Mouse (Mus musculus): Measurements from ENCODE around the gene Cuedc1. TPM values are rescaled to one million over a fixed set of nuclear protein-coding genes. Genes with fewer than 3 reads are reported as not detected.

Cuedc1 gene
- total and polyA plus RNA-seq, 3 experiments, result 1.0 to 4.8 TPM; not detected in 1

- Histone ChIP-seq H3K9me3 (replicated peaks; ENCODE audit: insufficient read depth, low read length) (no peaks in the 10 kb centered on the region), H3K27me3 (ENCODE audit: control insufficient read depth in 1 of 2, insufficient read depth in 2 of 2, low read length in 2 of 2) (no peaks in the 10 kb centered on the region), H3K79me2 (ENCODE audit: control insufficient read depth, insufficient read depth, low read length, poor library complexity) (no peaks in the 10 kb centered on the region; the same call in 1 of the 2 replicates), H3K27ac (ENCODE audit: control insufficient read depth, low read depth, low read length) (peak overlapping the region; percentile 51), H3K9ac (ENCODE audit: control insufficient read depth, low read depth, low read length, poor library complexity, severe bottlenecking) (peak overlapping the region; percentile 34), H3K4me1 (ENCODE audit: control insufficient read depth in 1 of 2, insufficient read depth in 2 of 2, low read length in 2 of 2) (peaks cover 0 to 19% of the 10 kb centered on the region in 2 experiments; a peak in 3 of 4 replicates), H3K4me3 (ENCODE audit: control insufficient read depth in 1 of 2, insufficient read depth in 1 of 2, low read depth in 2 of 2, low read length in 2 of 2) (peak overlapping the region; percentile 51 to 55), H3K36me3 (ENCODE audit: control insufficient read depth in 1 of 2, insufficient read depth in 2 of 2, low read length in 2 of 2) (peaks cover 0 to 4% of the 10 kb centered on the region in 2 experiments; a peak in 2 of 4 replicates)
- DNase-seq (ENCODE audit: low read depth, low spot score), result peak; percentile 65
- TF ChIP-seq USF2 (IDR thresholded peaks at IDR 0.05; ENCODE audit: borderline replicate concordance in 1 of 2, insufficient read depth in 1 of 2, low read depth in 1 of 2, low read length in 2 of 2) (no peak), MAFK (IDR thresholded peaks at IDR 0.05; ENCODE audit: borderline replicate concordance, low read depth, low read length) (no peak), ETS1 (IDR thresholded peaks at IDR 0.05; ENCODE audit: low read depth, low read length) (no peak), KAT2A (conservative IDR thresholded peaks at IDR 0.05; ENCODE audit: low read depth, low read length) (no peak), POLR2AphosphoS2 (IDR thresholded peaks at IDR 0.05; ENCODE audit: low read length) (no peak), RCOR1 (IDR thresholded peaks at IDR 0.05; ENCODE audit: low read depth, low read length) (no peak), MAZ (IDR thresholded peaks at IDR 0.05; ENCODE audit: low read depth, low read length) (no peak), BHLHE40 (IDR thresholded peaks at IDR 0.05; ENCODE audit: borderline replicate concordance, low read depth, low read length) (no peak), ZMIZ1 (IDR thresholded peaks at IDR 0.05; ENCODE audit: low read depth, low read length) (no peak), CHD2 (IDR thresholded peaks at IDR 0.05; ENCODE audit: low read length) (no peak), MYB (IDR thresholded peaks at IDR 0.05; ENCODE audit: low read depth, low read length) (no peak), USF1 (IDR thresholded peaks at IDR 0.05; ENCODE audit: low read depth, low read length) (no peak), ZKSCAN1 (IDR thresholded peaks at IDR 0.05; ENCODE audit: low read depth, low read length) (no peak), SMC3 (IDR thresholded peaks at IDR 0.05; ENCODE audit: low read depth, low read length) (no peak), CTCF (IDR thresholded peaks at IDR 0.05 in 2 of 3, conservative IDR thresholded peaks at IDR 0.05 in 1 of 3; ENCODE audit: control insufficient read depth in 1 of 3, insufficient read depth in 1 of 3, low read depth in 2 of 3, low read length in 3 of 3, poor library complexity in 1 of 3, severe bottlenecking in 1 of 3) (no peak)
Observed at GRCm38 (mm10) chr11:88165683-88166364, 68.0 kb downstream of the Cuedc1 start.

- no peak for DNase-seq (ENCODE audit: low read depth, low spot score)
- TF ChIP-seq BHLHE40 (IDR thresholded peaks at IDR 0.05; ENCODE audit: borderline replicate concordance, low read depth, low read length) (no peak), MXI1 (IDR thresholded peaks at IDR 0.05; ENCODE audit: low read depth, low read length) (no peak), ETS1 (IDR thresholded peaks at IDR 0.05; ENCODE audit: low read depth, low read length) (no peak), GABPA (IDR thresholded peaks at IDR 0.05; ENCODE audit: low read depth, low read length) (no peak), MAX (IDR thresholded peaks at IDR 0.05; ENCODE audit: low read length) (no peak), ZNF384 (IDR thresholded peaks at IDR 0.05; ENCODE audit: low read depth, low read length) (no peak), GATA1 (IDR thresholded peaks at IDR 0.05; ENCODE audit: low read depth, low read length) (no peak), ZC3H11A (IDR thresholded peaks at IDR 0.05; ENCODE audit: low read depth, low read length) (no peak), NRF1 (IDR thresholded peaks at IDR 0.05; ENCODE audit: insufficient read depth, low read depth, low read length, poor library complexity, severe bottlenecking) (no peak), MYB (IDR thresholded peaks at IDR 0.05; ENCODE audit: low read depth, low read length) (no peak), TBP (IDR thresholded peaks at IDR 0.05; ENCODE audit: low read depth, low read length) (no peak), E2F4 (IDR thresholded peaks at IDR 0.05; ENCODE audit: borderline replicate concordance, low read depth, low read length) (no peak), ZMIZ1 (IDR thresholded peaks at IDR 0.05; ENCODE audit: low read depth, low read length) (no peak), ZKSCAN1 (IDR thresholded peaks at IDR 0.05; ENCODE audit: low read depth, low read length) (no peak), TCF12 (IDR thresholded peaks at IDR 0.05; ENCODE audit: low read depth, low read length) (no peak), NELFE (IDR thresholded peaks at IDR 0.05; ENCODE audit: low read depth, low read length) (no peak), SIN3A (IDR thresholded peaks at IDR 0.05; ENCODE audit: low read length) (no peak), HCFC1 (IDR thresholded peaks at IDR 0.05; ENCODE audit: low read depth, low read length) (no peak), CTCF (IDR thresholded peaks at IDR 0.05 in 2 of 3, conservative IDR thresholded peaks at IDR 0.05 in 1 of 3; ENCODE audit: control insufficient read depth in 1 of 3, insufficient read depth in 1 of 3, low read depth in 2 of 3, low read length in 3 of 3, poor library complexity in 1 of 3, severe bottlenecking in 1 of 3) (no peak), MAFK (IDR thresholded peaks at IDR 0.05; ENCODE audit: borderline replicate concordance, low read depth, low read length) (no peak)
- H3K9me3 ChIP-seq (replicated peaks; ENCODE audit: insufficient read depth, low read length), result no peaks in the 10 kb centered on the region
- no peak overlapping the region for H3K27ac ChIP-seq (ENCODE audit: control insufficient read depth, low read depth, low read length)
- peaks cover 0 to 4% of the 10 kb centered on the region in 2 experiments; a peak in 2 of 4 replicates for H3K36me3 ChIP-seq (ENCODE audit: control insufficient read depth in 1 of 2, insufficient read depth in 2 of 2, low read length in 2 of 2)
- no peaks in the 10 kb centered on the region for H3K27me3 ChIP-seq (ENCODE audit: control insufficient read depth in 1 of 2, insufficient read depth in 2 of 2, low read length in 2 of 2)
- no peak overlapping the region for H3K4me3 ChIP-seq (ENCODE audit: control insufficient read depth in 1 of 2, insufficient read depth in 1 of 2, low read depth in 2 of 2, low read length in 2 of 2)
- H3K4me1 ChIP-seq (ENCODE audit: control insufficient read depth in 1 of 2, insufficient read depth in 2 of 2, low read length in 2 of 2), result peaks cover 0 to 19% of the 10 kb centered on the region in 2 experiments; a peak in 3 of 4 replicates
- H3K79me2 ChIP-seq (ENCODE audit: control insufficient read depth, insufficient read depth, low read length, poor library complexity), result no peaks in the 10 kb centered on the region
- H3K9ac ChIP-seq (ENCODE audit: control insufficient read depth, low read depth, low read length, poor library complexity, severe bottlenecking), result no peak overlapping the region
Observed at GRCm38 (mm10) chr11:88166471-88166870, 68.6 kb downstream of the Cuedc1 start.

Measured in MEL (cell line).